Mouse (Mus musculus): ENCODE results near the gene Hcrt. TPM values are rescaled to one million over a fixed set of nuclear protein-coding genes. Genes with fewer than 3 reads are reported as not detected.

Hcrt gene
- polyA plus RNA-seq, 1 experiment, result 0.36 TPM

GRCm38 (mm10) chr11:100767871-100768270 lies 5.1 kb upstream of the Hcrt start:
- H3K27me3 ChIP-seq (ENCODE audit: control insufficient read depth, insufficient read depth, low read length), result no peaks in the 10 kb centered on the region
- H3K4me3 ChIP-seq (ENCODE audit: control insufficient read depth, low read depth, low read length), result no peak overlapping the region
- TF ChIP-seq CTCF (IDR thresholded peaks at IDR 0.05; ENCODE audit: control insufficient read depth, insufficient read depth, insufficient replicate concordance, low read depth, low read length) (no peak), POLR2A (IDR thresholded peaks at IDR 0.05; ENCODE audit: control insufficient read depth, low read depth, low read length) (no peak)
- H3K4me1 ChIP-seq (ENCODE audit: control insufficient read depth, insufficient read depth, low read length), result peaks cover 5% of the 10 kb centered on the region
- H3K27ac ChIP-seq (ENCODE audit: control insufficient read depth, insufficient read depth, low read depth, low read length), result no peak overlapping the region
- no peaks in the 10 kb centered on the region for H3K36me3 ChIP-seq (ENCODE audit: control insufficient read depth, insufficient read depth, low read length)

GRCm38 (mm10) chr11:100766726-100767125 lies 4.0 kb upstream of the Hcrt start:
- Histone ChIP-seq H3K4me3 (ENCODE audit: control insufficient read depth, low read depth, low read length) (no peak overlapping the region), H3K36me3 (ENCODE audit: control insufficient read depth, insufficient read depth, low read length) (no peaks in the 10 kb centered on the region), H3K27ac (ENCODE audit: control insufficient read depth, insufficient read depth, low read depth, low read length) (no peak overlapping the region), H3K4me1 (ENCODE audit: control insufficient read depth, insufficient read depth, low read length) (peaks cover 10% of the 10 kb centered on the region), H3K27me3 (ENCODE audit: control insufficient read depth, insufficient read depth, low read length) (no peaks in the 10 kb centered on the region)
- TF ChIP-seq CTCF (IDR thresholded peaks at IDR 0.05; ENCODE audit: control insufficient read depth, insufficient read depth, insufficient replicate concordance, low read depth, low read length), result no peak
- TF ChIP-seq POLR2A (IDR thresholded peaks at IDR 0.05; ENCODE audit: control insufficient read depth, low read depth, low read length), result no peak

- peaks cover 21% of the 10 kb centered on the region for H3K4me1 ChIP-seq (ENCODE audit: control insufficient read depth, insufficient read depth, low read length)
- TF ChIP-seq POLR2A (IDR thresholded peaks at IDR 0.05; ENCODE audit: control insufficient read depth, low read depth, low read length) (peak; percentile 46; the same call in 1 of the 2 replicates), CTCF (IDR thresholded peaks at IDR 0.05; ENCODE audit: control insufficient read depth, insufficient read depth, insufficient replicate concordance, low read depth, low read length) (peak; percentile 91)
- no peak overlapping the region for H3K27ac ChIP-seq (ENCODE audit: control insufficient read depth, insufficient read depth, low read depth, low read length)
- H3K27me3 ChIP-seq (ENCODE audit: control insufficient read depth, insufficient read depth, low read length), result no peaks in the 10 kb centered on the region; the same call in 1 of the 2 replicates
- H3K36me3 ChIP-seq (ENCODE audit: control insufficient read depth, insufficient read depth, low read length), result no peaks in the 10 kb centered on the region
- H3K4me3 ChIP-seq (ENCODE audit: control insufficient read depth, low read depth, low read length), result peak overlapping the region; percentile 70
Measured at GRCm38 (mm10) chr11:100761547-100762045, 1.1 kb downstream of the Hcrt start.

- H3K27ac ChIP-seq (ENCODE audit: control insufficient read depth, insufficient read depth, low read depth, low read length), result no peak within 1 kb of the TSS
- no peaks in the 10 kb centered on the region for H3K36me3 ChIP-seq (ENCODE audit: control insufficient read depth, insufficient read depth, low read length)
- no peaks in the 10 kb centered on the region; the same call in 1 of the 2 replicates for H3K27me3 ChIP-seq (ENCODE audit: control insufficient read depth, insufficient read depth, low read length)
- H3K4me1 ChIP-seq (ENCODE audit: control insufficient read depth, insufficient read depth, low read length), result peaks cover 21% of the 10 kb centered on the region
- no peak for TF ChIP-seq POLR2A (IDR thresholded peaks at IDR 0.05; ENCODE audit: control insufficient read depth, low read depth, low read length)
- no peak for TF ChIP-seq CTCF (IDR thresholded peaks at IDR 0.05; ENCODE audit: control insufficient read depth, insufficient read depth, insufficient replicate concordance, low read depth, low read length)
- peak within 1 kb of the TSS; percentile 58 for H3K4me3 ChIP-seq (ENCODE audit: control insufficient read depth, low read depth, low read length)
Measured at GRCm38 (mm10) chr11:100759611-100760233, 3.0 kb downstream of the Hcrt start, which contains the start of gene Kcnh4. Gene Kcnh4, minus strand, starts transcription at chr11:100759942.

GRCm38 (mm10) chr11:100758707-100759610 lies 3.8 kb downstream of the Hcrt start:
- H3K36me3 ChIP-seq (ENCODE audit: control insufficient read depth, insufficient read depth, low read length), result no peaks in the 10 kb centered on the region
- H3K4me3 ChIP-seq (ENCODE audit: control insufficient read depth, low read depth, low read length), result peak overlapping the region; percentile 49
- no peak overlapping the region for H3K27ac ChIP-seq (ENCODE audit: control insufficient read depth, insufficient read depth, low read depth, low read length)
- H3K4me1 ChIP-seq (ENCODE audit: control insufficient read depth, insufficient read depth, low read length), result peaks cover 21% of the 10 kb centered on the region
- H3K27me3 ChIP-seq (ENCODE audit: control insufficient read depth, insufficient read depth, low read length), result no peaks in the 10 kb centered on the region; the same call in 1 of the 2 replicates
- TF ChIP-seq CTCF (IDR thresholded peaks at IDR 0.05; ENCODE audit: control insufficient read depth, insufficient read depth, insufficient replicate concordance, low read depth, low read length), result no peak
- no peak for TF ChIP-seq POLR2A (IDR thresholded peaks at IDR 0.05; ENCODE audit: control insufficient read depth, low read depth, low read length)

GRCm38 (mm10) chr11:100757566-100757965 lies 5.2 kb downstream of the Hcrt start:
- Histone ChIP-seq H3K27me3 (ENCODE audit: control insufficient read depth, insufficient read depth, low read length) (no peaks in the 10 kb centered on the region; the same call in 1 of the 2 replicates), H3K36me3 (ENCODE audit: control insufficient read depth, insufficient read depth, low read length) (no peaks in the 10 kb centered on the region), H3K4me3 (ENCODE audit: control insufficient read depth, low read depth, low read length) (no peak overlapping the region), H3K4me1 (ENCODE audit: control insufficient read depth, insufficient read depth, low read length) (peaks cover 19% of the 10 kb centered on the region), H3K27ac (ENCODE audit: control insufficient read depth, insufficient read depth, low read depth, low read length) (no peak overlapping the region)
- no peak for TF ChIP-seq POLR2A (IDR thresholded peaks at IDR 0.05; ENCODE audit: control insufficient read depth, low read depth, low read length)
- TF ChIP-seq CTCF (IDR thresholded peaks at IDR 0.05; ENCODE audit: control insufficient read depth, insufficient read depth, insufficient replicate concordance, low read depth, low read length), result no peak

- TF ChIP-seq CTCF (IDR thresholded peaks at IDR 0.05; ENCODE audit: control insufficient read depth, insufficient read depth, insufficient replicate concordance, low read depth, low read length) (no peak), POLR2A (IDR thresholded peaks at IDR 0.05; ENCODE audit: control insufficient read depth, low read depth, low read length) (no peak)
- H3K4me3 ChIP-seq (ENCODE audit: control insufficient read depth, low read depth, low read length), result no peak overlapping the region
- H3K36me3 ChIP-seq (ENCODE audit: control insufficient read depth, insufficient read depth, low read length), result no peaks in the 10 kb centered on the region
- peaks cover 15% of the 10 kb centered on the region for H3K4me1 ChIP-seq (ENCODE audit: control insufficient read depth, insufficient read depth, low read length)
- H3K27me3 ChIP-seq (ENCODE audit: control insufficient read depth, insufficient read depth, low read length), result no peaks in the 10 kb centered on the region; the same call in 1 of the 2 replicates
- H3K27ac ChIP-seq (ENCODE audit: control insufficient read depth, insufficient read depth, low read depth, low read length), result no peak overlapping the region
Measured at GRCm38 (mm10) chr11:100756476-100756875, 6.3 kb downstream of the Hcrt start.

All from testis, adult 2 months (tissue).